Mouse (Mus musculus): Measurements from ENCODE around the gene Dapl1. TPM values are rescaled to one million over a fixed set of nuclear protein-coding genes. Genes with fewer than 3 reads are reported as not detected.

Dapl1 gene
- total RNA-seq, 2 experiments from 2014 or later, result not detected

GRCm38 (mm10) chr2:59539796-59540195 is 55.3 kb downstream of the Dapl1 start:
- DNase-seq, result no peak

DNA sequence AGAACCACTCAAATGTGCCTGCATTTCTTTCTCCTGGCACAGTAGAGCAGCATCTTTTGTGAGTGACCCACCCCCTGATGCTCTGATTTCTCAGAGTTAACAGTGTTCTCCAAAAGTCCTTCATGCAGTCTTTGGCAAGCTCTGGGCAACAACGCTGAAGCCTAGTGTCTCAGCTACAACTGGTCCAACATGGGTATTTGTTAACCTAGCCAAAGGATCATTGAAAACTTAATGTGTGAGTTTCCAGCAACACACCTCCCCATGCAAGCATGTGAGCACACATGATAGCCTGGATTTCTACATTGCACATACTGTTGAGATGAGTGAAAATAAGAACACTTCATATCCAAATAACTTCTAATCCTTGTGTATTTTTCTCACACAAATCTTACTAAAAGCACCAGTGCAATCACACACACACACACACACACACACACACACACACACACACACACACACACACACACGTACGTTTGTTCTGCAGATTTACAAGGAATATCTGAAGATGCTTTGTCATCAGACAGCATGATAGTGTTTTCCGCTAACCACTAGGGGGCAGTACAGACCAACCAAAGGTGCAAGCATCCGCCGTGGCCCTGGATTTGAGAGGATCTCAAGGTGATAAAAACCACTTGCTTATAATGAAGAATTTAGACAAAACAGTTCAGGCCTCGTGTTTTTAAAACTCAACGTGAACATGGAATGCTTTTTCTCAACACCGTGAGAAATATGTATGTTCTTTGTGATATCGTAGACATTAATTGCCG is 56.9 kb downstream of the Dapl1 start:
- peak; percentile 66 to 80 for DNase-seq

DNA sequence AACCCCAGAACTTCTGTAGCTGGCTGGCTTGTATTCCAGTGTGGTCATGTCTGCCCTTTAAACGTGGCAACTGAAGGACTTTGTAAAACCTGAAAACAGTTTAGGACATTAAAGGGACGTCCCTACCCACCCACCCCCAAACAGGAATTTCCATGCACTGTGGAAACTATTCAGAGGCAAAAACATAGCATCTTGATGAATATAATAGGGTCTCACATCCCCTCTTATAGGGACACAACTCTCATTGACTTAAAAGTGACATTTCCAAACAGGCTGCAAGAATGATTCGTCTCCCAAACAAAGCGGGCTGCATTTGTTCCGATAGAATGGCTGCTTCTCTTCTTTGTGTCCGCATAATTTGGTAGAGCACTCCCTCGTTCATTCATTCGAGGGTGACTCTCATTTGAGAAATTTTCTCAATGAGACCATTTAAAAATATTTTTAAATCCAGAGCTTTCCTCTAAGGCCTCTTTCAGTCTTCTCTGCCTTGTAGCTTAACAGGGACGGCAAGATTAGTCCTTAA is 59.2 kb downstream of the Dapl1 start:
- DNase-seq, result no peak

DNA sequence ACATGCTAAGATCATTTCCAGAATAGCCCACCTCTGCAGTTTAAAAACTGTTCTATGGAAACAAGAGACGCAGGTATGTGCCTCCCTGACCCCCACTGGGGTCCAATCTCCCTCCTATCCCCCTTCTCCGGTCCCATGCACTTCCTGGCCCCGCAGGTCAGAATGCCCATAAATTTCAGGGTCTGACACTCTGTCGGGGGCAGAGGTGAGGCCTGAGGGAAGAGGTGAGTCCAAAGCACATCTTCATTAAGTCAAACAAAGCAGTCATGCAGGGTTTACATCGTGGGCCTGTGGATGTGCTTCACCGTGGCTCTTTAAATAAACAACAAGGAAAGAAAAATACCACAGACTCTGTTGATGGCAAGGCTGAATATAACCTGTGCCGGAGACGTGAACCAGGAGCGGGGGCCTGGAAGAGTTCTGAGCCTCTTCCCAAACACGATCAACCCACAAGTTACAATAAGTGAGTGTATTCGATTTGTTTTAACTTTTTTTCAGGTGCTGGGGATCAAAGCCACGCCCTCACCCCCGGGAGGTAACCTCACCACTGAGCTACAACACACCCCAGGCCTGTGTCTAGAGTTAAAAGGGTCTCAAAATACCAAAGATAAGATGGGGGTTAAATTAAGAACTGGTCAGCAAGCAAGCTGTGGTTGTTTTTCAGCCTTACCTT is 59.9 kb downstream of the Dapl1 start:
- no peak for DNase-seq

- no peak for DNase-seq
Observed at GRCm38 (mm10) chr2:59545001-59545400, 60.5 kb downstream of the Dapl1 start.

GRCm38 (mm10) chr2:59547369-59548099 is 63.1 kb downstream of the Dapl1 start:
- DNase-seq, result no peak

DNA sequence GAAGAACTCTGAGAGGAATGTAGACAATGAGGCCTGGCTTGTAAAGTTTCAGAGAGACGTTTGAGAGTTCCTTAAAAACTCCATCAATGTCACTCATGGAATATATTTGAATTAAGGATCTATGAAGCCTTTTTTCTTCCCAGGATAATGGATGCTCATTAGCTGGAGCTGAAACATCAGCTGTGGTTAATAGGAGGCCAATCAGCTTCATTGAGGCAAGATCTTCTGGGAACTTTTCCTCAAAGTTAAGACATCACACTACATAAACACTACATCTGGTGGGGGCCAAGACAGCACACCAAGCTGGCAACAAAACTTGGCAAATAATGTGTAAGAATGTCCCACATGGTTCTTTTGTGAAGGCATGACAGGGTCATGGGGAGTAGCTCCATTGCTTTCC is 68.3 kb downstream of the Dapl1 start:
- no peak for DNase-seq

GRCm38 (mm10) chr2:59554373-59554940 is 70.0 kb downstream of the Dapl1 start:
- no peak for DNase-seq

Other genes starting within 250 kb of the Dapl1 start
- 100 to 1,000 TPM; 107 to 119 TPM for gene Tanc1, start 127.4 kb downstream of the Dapl1 start, total RNA-seq (2021)